Mouse (Mus musculus) gastrocnemius, postnatal 36 days (tissue): ENCODE results near the gene Higd1c. TPM values are rescaled to one million over a fixed set of nuclear protein-coding genes. Genes with fewer than 3 reads are reported as not detected.

Experiments used
- DNase-seq, 2 experiments: peaks; one replicate each; pipeline ENCODE4 v3.0.0; 2022
- intact Hi-C: fragments of 180-260 bp; cut with DNase I; formaldehyde crosslinking; loops from one replicate; pipeline ENCODE4 v1.15.1; 2025
- total RNA-seq, 2 experiments: library from RNA; stranded (reverse); gene quantifications; 2 replicates each; pipeline ENCODE4 v1.2.3; 2021

Higd1c gene
- total RNA-seq, 2 experiments from 2014 or later: not detected

DNA sequence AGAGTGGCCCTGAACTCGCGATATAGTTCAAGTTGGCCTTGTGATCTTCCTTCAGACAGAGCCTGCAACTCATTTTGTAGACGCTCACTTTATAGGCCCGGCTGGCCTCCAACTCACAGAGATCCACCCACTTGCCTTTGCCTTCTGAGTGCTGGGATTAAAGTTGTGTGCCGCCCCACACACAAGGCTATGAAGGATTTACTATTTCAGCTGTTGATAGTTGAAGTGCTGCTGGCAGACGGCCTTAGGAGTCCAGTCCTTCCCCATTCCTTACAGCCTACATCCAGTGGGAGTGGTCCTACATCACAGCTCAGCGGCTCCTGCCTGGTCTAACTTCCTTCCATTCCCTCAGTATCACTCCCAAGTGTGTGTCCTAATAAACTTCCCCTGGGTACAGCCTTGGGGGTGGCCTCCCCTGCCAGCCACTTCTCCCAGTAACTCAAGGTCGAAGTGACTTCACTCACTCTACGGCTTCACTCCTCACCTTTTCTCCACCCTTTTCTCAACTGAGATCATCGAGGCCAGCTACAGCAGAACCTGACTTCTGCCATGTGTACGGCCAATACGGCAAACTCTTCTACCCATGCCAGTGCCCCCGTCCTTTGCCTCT is 64.1 kb downstream of the Higd1c start:
- DNase-seq: no peak
- intact Hi-C loops: no loop called here

DNA sequence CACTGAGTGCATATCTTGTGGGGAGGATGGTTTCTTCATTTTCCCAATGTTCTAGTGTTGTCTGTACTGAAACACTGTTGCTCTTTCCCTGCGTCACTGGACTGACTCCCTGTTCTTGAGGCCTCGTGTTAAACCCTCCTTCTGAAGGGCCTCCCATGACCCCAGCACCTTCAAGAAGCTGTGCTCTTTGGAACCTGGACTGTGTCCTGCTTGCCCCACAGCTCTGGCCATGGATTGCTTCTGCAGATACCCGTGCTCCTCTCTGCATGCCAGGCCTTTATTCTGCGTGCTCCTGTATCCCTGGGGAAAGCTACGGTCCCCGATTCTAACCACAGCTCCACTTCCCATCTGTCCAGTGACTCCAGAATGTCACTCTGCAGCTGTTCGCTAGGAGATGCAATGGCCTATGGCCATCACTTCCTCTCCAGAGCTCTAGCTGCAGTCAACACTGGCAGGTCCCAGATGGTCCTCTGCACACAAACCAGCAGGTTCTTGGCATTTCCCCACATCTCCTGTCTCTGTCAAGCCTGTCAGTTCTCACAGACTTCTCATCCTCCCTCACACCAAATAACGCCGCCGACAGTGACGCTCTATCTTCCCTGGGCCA is 65.7 kb downstream of the Higd1c start:
- intact Hi-C loops: no loop called here
- DNase-seq: no peak

DNA sequence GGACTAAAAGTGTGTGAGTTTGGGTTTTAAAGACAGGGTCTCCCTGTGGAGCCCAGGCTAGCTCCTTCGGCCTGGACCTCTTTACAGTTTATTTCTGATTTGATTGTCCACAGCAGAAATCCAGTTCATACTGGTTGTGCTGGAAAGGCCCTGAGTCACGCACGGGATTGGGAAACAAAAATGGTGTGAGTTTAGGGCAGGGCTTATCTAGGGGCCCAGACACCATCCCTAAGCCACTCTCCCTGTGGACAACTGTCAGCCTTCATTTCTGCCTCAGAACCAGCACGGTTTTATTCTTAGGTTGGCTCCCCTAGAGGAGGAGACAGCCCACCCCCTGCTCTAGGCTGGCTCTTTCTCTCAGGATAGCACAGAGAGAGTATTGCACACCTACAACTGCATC is 68.9 kb downstream of the Higd1c start:
- DNase-seq: no peak
- intact Hi-C loops: no loop called here

Other genes with a start within 250 kb of the Higd1c start
- gene Atf1, start 136.7 kb upstream of the Higd1c start, total RNA-seq: 10 to 100 TPM; 36.7 to 47.1 TPM
- not detected for gene Tmprss12, start 83.7 kb upstream of the Higd1c start, total RNA-seq
- 10 to 100 TPM; 27.9 to 31.9 TPM for gene Mettl7a1, start 60.4 kb upstream of the Higd1c start, total RNA-seq
- under 1 TPM; 0.17 to 0.33 TPM for gene Mettl7a3, start 29.6 kb upstream of the Higd1c start, total RNA-seq
- not detected for gene Methig1, start 11.4 kb upstream of the Higd1c start, total RNA-seq
- gene Mettl7a2, start 11.3 kb upstream of the Higd1c start, total RNA-seq: under 1 TPM; 0.20 to 0.25 TPM
- not detected for gene Gm5475, start 57.6 kb downstream of the Higd1c start, total RNA-seq
- 10 to 100 TPM; 37.5 to 48.9 TPM for gene Slc11a2, start 60.5 kb downstream of the Higd1c start, total RNA-seq
- 1 to 10 TPM; 8.0 to 9.3 TPM for gene Letmd1, start 104.5 kb downstream of the Higd1c start, total RNA-seq
- 1 to 10 TPM; 2.3 to 2.5 TPM for gene Csrnp2, start 130.9 kb downstream of the Higd1c start, total RNA-seq
- 10 to 100 TPM in 1 of 2 experiments, 1 to 10 TPM in 1; 9.2 to 10.8 TPM for gene Tfcp2, start 187.5 kb downstream of the Higd1c start, total RNA-seq
- 10 to 100 TPM; 10.4 to 14.1 TPM for gene Pou6f1, start 235.4 kb downstream of the Higd1c start, total RNA-seq